In genomic region chr4:129622120-129622802, GRCm38 (mm10) we compare ENCODE assay signal across 8 mouse cellular contexts. TPM values are rescaled to one million over a fixed set of nuclear protein-coding genes. Genes with fewer than 3 reads are reported as not detected.
DNase-seq lines count a peak whose midpoint lies in the region; ATAC-seq and TF ChIP-seq lines count a peak whose summit lies in the region.

No protein-coding gene starts in this region.

- peak overlapping the region; percentile 86 for H3K9ac ChIP-seq in heart, embryonic 12.5 days
- H3K9ac ChIP-seq in forebrain, postnatal 0 days: peak overlapping the region; percentile 93
- H3K9ac ChIP-seq in liver, postnatal 0 days (replicated peaks): no peak overlapping the region

- H3K27me3 ChIP-seq in heart, embryonic 12.5 days (replicated peaks): no peaks in the 10 kb centered on the region
- H3K27me3 ChIP-seq in forebrain, postnatal 0 days (ENCODE audit: insufficient read depth, low read length): no peaks in the 10 kb centered on the region
- no peaks in the 10 kb centered on the region for H3K27me3 ChIP-seq in liver, postnatal 0 days (ENCODE audit: insufficient read depth, low read length)

- no peak for ATAC-seq in heart, embryonic 12.5 days (ENCODE audit: insufficient number of reproducible peaks, low FRiP score)
- no peak for ATAC-seq in forebrain, postnatal 0 days
- no peak for ATAC-seq in liver, postnatal 0 days

- H3K4me3 ChIP-seq in heart, embryonic 12.5 days: peak overlapping the region; percentile 79; the same call in 1 of the 2 replicates
- peak overlapping the region; percentile 66; the same call in 1 of the 2 replicates for H3K4me3 ChIP-seq in forebrain, postnatal 0 days (ENCODE audit: low read depth, low read length)
- 0 out of 2 replicates have a peak overlapping the region, but pooled peaks have one; percentile 66 for H3K4me3 ChIP-seq in liver, postnatal 0 days (ENCODE audit: low read depth, low read length)

- TF ChIP-seq EP300 in liver, postnatal 0 days (IDR thresholded peaks at IDR 0.05; ENCODE audit: low read depth): no peak

- peak overlapping the region; percentile 87 for H3K4me2 ChIP-seq in heart, embryonic 12.5 days
- H3K4me2 ChIP-seq in forebrain, postnatal 0 days (ENCODE audit: low read depth): peak overlapping the region; percentile 88
- H3K4me2 ChIP-seq in liver, postnatal 0 days (ENCODE audit: low read depth, low read length): peak overlapping the region; percentile 93; the same call in 1 of the 2 replicates

- DNase-seq in heart, postnatal 10 days: no peak
- DNase-seq in brain, adult 2 months (ENCODE audit: low read depth, low spot score): peak; percentile 62
- DNase-seq in forebrain, postnatal 0 days: no peak
- no peak for DNase-seq in liver, postnatal 0 days
- DNase-seq in Muller cell, postnatal 12 days (ENCODE audit: inconsistent ontology term): no peak
- DNase-seq in layer of hippocampus, postnatal 14 days (ENCODE audit: low spot score in 2 of 2): no peak
- DNase-seq in layer of hippocampus, adult 9-11 months: no peak

- intact Hi-C loops in heart, postnatal 10 days (cut with DNase I): no loop called here

- peaks cover 21% of the 10 kb centered on the region for H3K36me3 ChIP-seq in heart, embryonic 12.5 days
- peaks cover 15% of the 10 kb centered on the region for H3K36me3 ChIP-seq in forebrain, postnatal 0 days (ENCODE audit: insufficient read depth)
- 0 out of 2 replicates have a peak, but pooled peaks cover 10% of the 10 kb centered on the region for H3K36me3 ChIP-seq in liver, postnatal 0 days (replicated peaks; ENCODE audit: insufficient read depth, low read length)

- TF ChIP-seq CTCF in forebrain, postnatal 0 days (IDR thresholded peaks at IDR 0.05; ENCODE audit: low read depth): no peak
- TF ChIP-seq CTCF in liver, postnatal 0 days (IDR thresholded peaks at IDR 0.05; ENCODE audit: low read depth): no peak

- H3K27ac ChIP-seq in heart, embryonic 12.5 days (ENCODE audit: poor library complexity, severe bottlenecking): peak overlapping the region; percentile 67; the same call in 1 of the 2 replicates
- H3K27ac ChIP-seq in forebrain, postnatal 0 days (ENCODE audit: low read depth, low read length): peak overlapping the region; percentile 98; the same call in 1 of the 2 replicates
- H3K27ac ChIP-seq in liver, postnatal 0 days (ENCODE audit: low read depth): no peak overlapping the region

- no peaks in the 10 kb centered on the region for H3K9me3 ChIP-seq in heart, embryonic 12.5 days (replicated peaks)
- no peaks in the 10 kb centered on the region for H3K9me3 ChIP-seq in forebrain, postnatal 0 days (ENCODE audit: low read length)
- H3K9me3 ChIP-seq in liver, postnatal 0 days (ENCODE audit: low read length): no peaks in the 10 kb centered on the region

- H3K4me1 ChIP-seq in heart, embryonic 12.5 days (replicated peaks): peaks cover 41% of the 10 kb centered on the region
- H3K4me1 ChIP-seq in forebrain, postnatal 0 days (ENCODE audit: insufficient read depth): peaks cover 30% of the 10 kb centered on the region
- H3K4me1 ChIP-seq in liver, postnatal 0 days (ENCODE audit: insufficient read depth): peaks cover 34% of the 10 kb centered on the region

- 69% methylated on average over 11 of the region's 11 CpGs for WGBS in heart, embryonic 12.5 days
- WGBS in forebrain, postnatal 0 days: 72% methylated on average over 11 of the region's 11 CpGs
- 85% methylated on average over 11 of the region's 11 CpGs for WGBS in liver, postnatal 0 days (ENCODE audit: insufficient replicate concordance)

RNA-seq across cellular contexts. Expression of gene Ccdc28b, which starts 1.5 kb away (rescaled TPM):
- 42.3 and 44.2 TPM in 2 replicates for polyA plus RNA-seq in heart, embryonic 12.5 days (2016; fragmentation: Nextera tagmentation; extraction: Ambion mirVana)
- total RNA-seq in heart, postnatal 10 days (2021): 10 to 100 TPM; 35.0 to 41.0 TPM
- 89.2 and 120 TPM in 2 replicates for total RNA-seq in forebrain, postnatal 0 days (2014; rRNA removed)
- polyA plus RNA-seq in forebrain, postnatal 0 days (2015; fragmentation: Nextera tagmentation; extraction: Ambion mirVana): 144 and 146 TPM in 2 replicates
- polyA plus RNA-seq in liver, postnatal 0 days (2015; fragmentation: Nextera tagmentation; extraction: Ambion mirVana): 13.1 and 15.7 TPM in 2 replicates
- 100 to 1,000 TPM; 102 to 116 TPM for total RNA-seq in layer of hippocampus, postnatal 14 days (2021)

RNA-seq across cellular contexts. Expression of gene Iqcc, which starts 3.4 kb away (rescaled TPM):
- 18.6 and 20.0 TPM in 2 replicates for polyA plus RNA-seq in heart, embryonic 12.5 days (2016; fragmentation: Nextera tagmentation; extraction: Ambion mirVana)
- total RNA-seq in heart, postnatal 10 days (2021): 10 to 100 TPM; 13.1 to 18.2 TPM
- 25.9 and 31.5 TPM in 2 replicates for total RNA-seq in forebrain, postnatal 0 days (2014; rRNA removed)
- polyA plus RNA-seq in forebrain, postnatal 0 days (2015; fragmentation: Nextera tagmentation; extraction: Ambion mirVana): 21.4 and 24.7 TPM in 2 replicates
- polyA plus RNA-seq in liver, postnatal 0 days (2015; fragmentation: Nextera tagmentation; extraction: Ambion mirVana): 5.2 and 8.2 TPM in 2 replicates
- 10 to 100 TPM; 31.3 to 35.7 TPM for total RNA-seq in layer of hippocampus, postnatal 14 days (2021)

RNA-seq across cellular contexts. Expression of gene Dcdc2b, which starts 8.2 kb away (rescaled TPM):
- polyA plus RNA-seq in heart, embryonic 12.5 days (2016; fragmentation: Nextera tagmentation; extraction: Ambion mirVana): 0.82 and 1.4 TPM in 2 replicates
- total RNA-seq in heart, postnatal 10 days (2021): under 1 TPM; 0.52 to 0.84 TPM
- 3.0 TPM in 1 of 2 replicates, not detected in the other for total RNA-seq in forebrain, postnatal 0 days (2014; rRNA removed)
- polyA plus RNA-seq in forebrain, postnatal 0 days (2015; fragmentation: Nextera tagmentation; extraction: Ambion mirVana): 3.6 and 4.5 TPM in 2 replicates
- polyA plus RNA-seq in liver, postnatal 0 days (2015; fragmentation: Nextera tagmentation; extraction: Ambion mirVana): 0.54 and 0.71 TPM in 2 replicates
- 1 to 10 TPM; 3.4 to 4.4 TPM for total RNA-seq in layer of hippocampus, postnatal 14 days (2021)

RNA-seq across cellular contexts. Expression of gene Txlna, which starts 18.6 kb away (rescaled TPM):
- 58.8 and 59.4 TPM in 2 replicates for polyA plus RNA-seq in heart, embryonic 12.5 days (2016; fragmentation: Nextera tagmentation; extraction: Ambion mirVana)
- 10 to 100 TPM; 34.1 to 39.7 TPM for total RNA-seq in heart, postnatal 10 days (2021)
- 39.1 and 45.0 TPM in 2 replicates for total RNA-seq in forebrain, postnatal 0 days (2014; rRNA removed)
- 22.4 and 28.4 TPM in 2 replicates for polyA plus RNA-seq in forebrain, postnatal 0 days (2015; fragmentation: Nextera tagmentation; extraction: Ambion mirVana)
- 12.5 and 14.0 TPM in 2 replicates for polyA plus RNA-seq in liver, postnatal 0 days (2015; fragmentation: Nextera tagmentation; extraction: Ambion mirVana)
- 10 to 100 TPM; 39.8 to 46.9 TPM for total RNA-seq in layer of hippocampus, postnatal 14 days (2021)

RNA-seq across cellular contexts. Expression of gene Tmem234, which starts 21.8 kb away (rescaled TPM):
- 139 and 153 TPM in 2 replicates for polyA plus RNA-seq in heart, embryonic 12.5 days (2016; fragmentation: Nextera tagmentation; extraction: Ambion mirVana)
- total RNA-seq in heart, postnatal 10 days (2021): 10 to 100 TPM; 61.7 to 63.5 TPM
- 151 and 155 TPM in 2 replicates for total RNA-seq in forebrain, postnatal 0 days (2014; rRNA removed)
- polyA plus RNA-seq in forebrain, postnatal 0 days (2015; fragmentation: Nextera tagmentation; extraction: Ambion mirVana): 215 and 218 TPM in 2 replicates
- 81.7 and 93.9 TPM in 2 replicates for polyA plus RNA-seq in liver, postnatal 0 days (2015; fragmentation: Nextera tagmentation; extraction: Ambion mirVana)
- total RNA-seq in layer of hippocampus, postnatal 14 days (2021): 10 to 100 TPM; 86.1 to 90.9 TPM
